Mouse (Mus musculus) heart, adult 2 months (tissue): ENCODE measurements at regions not wholly inside any gene's neighbourhood (a gene's known extent, or its start where the extent isn't known, plus 50 kb on each side); places are given as distances from the start of the nearest gene placed in this dataset.

Experiments
- CTCF ChIP-seq: fragments of 200-600 bp; IDR thresholded peaks from 2 replicates; pipeline ENCODE4 v1.8.1; 2022; ENCODE audit warnings: antibody characterized with exemption, mild to moderate bottlenecking, moderate library complexity
- EP300 ChIP-seq: fragments of 200-500 bp; IDR thresholded peaks from 2 replicates; pipeline ENCODE4 v1.6.1; 2011; ENCODE audit warnings: low read depth, low read length, control low read depth; ENCODE audit not compliant: insufficient read depth
- POLR2A ChIP-seq: fragments of 200-500 bp; IDR thresholded peaks from 2 replicates; pipeline ENCODE4 v1.6.1; 2011; ENCODE audit warnings: mild to moderate bottlenecking, low read depth, low read length, control low read depth; ENCODE audit not compliant: insufficient read depth

DNA sequence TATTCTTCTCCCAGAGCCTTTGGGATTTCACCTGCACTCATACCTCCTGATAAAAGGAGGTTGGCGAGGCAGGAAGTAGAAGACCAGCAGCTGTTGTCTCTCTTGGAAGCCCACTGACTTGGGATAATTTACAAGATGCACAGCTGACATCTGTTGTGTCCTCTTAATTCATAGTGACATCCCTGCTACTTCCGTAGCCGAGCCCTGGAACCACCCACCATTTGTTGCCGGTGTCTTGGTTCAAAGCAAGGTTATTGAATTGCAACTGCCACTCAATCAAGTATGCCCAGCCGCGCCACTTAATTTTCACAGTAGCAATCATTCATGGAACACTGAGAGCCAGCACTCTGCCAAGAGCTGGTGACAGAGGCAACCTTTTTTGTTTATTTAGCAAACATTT is 151.8 kb upstream of the Masp1 start:
- no peak for TF ChIP-seq CTCF
- no peak for TF ChIP-seq POLR2A
- no peak for TF ChIP-seq EP300
